Mouse (Mus musculus): Measurements from ENCODE around the gene Ddx4. TPM values are rescaled to one million over a fixed set of nuclear protein-coding genes. Genes with fewer than 3 reads are reported as not detected.
"Not testable (repeated sequence)": the region's sequence is repeated elsewhere in the genome, so short reads cannot be mapped to it uniquely, and the experiment has no call there.

Ddx4 gene
- polyA plus RNA-seq, 1 experiment from 2014 or later = 0.79 TPM

DNA sequence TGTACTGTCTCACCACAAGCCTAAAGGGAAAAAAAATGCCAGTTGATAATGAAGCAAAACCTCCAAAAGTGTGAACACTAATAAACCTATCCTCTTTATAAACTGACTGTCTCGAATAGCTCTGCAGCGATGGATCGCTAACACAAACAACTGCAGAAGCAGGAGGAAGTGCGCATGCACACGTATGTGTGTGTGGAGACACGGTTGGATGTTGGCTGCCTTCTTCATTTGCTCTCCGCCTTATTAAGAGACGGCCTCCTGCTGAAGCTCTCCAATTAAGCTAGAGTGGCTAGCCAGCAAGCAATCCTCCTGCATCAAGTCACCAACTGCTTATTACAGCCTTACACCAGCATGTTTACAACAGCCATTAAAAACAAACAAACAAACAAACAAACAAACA is 70.0 kb downstream of the Ddx4 start:
- Histone ChIP-seq H3K27me3 (ENCODE audit: control insufficient read depth, insufficient read depth, low read length) (no peaks in the 10 kb centered on the region), H3K9me3 (ENCODE audit: control insufficient read depth, low read length) (no peaks in the 10 kb centered on the region), H3K27ac (ENCODE audit: low read depth, low read length) (no peak overlapping the region), H3K4me1 (ENCODE audit: control insufficient read depth, insufficient read depth, low read length) (no peaks in the 10 kb centered on the region), H3K4me3 (ENCODE audit: low read depth, low read length) (no peak overlapping the region), H3K4me2 (no peak overlapping the region), H3K36me3 (ENCODE audit: control insufficient read depth, insufficient read depth, low read length) (no peaks in the 10 kb centered on the region), H3K9ac (ENCODE audit: low read length) (no peak overlapping the region)
- DNase-seq (ENCODE audit: low spot score, missing footprints) (no peak), ATAC-seq (ENCODE audit: low FRiP score) (no peak)
- 91% methylated on average over 8 of the region's 8 CpGs for WGBS

DNA sequence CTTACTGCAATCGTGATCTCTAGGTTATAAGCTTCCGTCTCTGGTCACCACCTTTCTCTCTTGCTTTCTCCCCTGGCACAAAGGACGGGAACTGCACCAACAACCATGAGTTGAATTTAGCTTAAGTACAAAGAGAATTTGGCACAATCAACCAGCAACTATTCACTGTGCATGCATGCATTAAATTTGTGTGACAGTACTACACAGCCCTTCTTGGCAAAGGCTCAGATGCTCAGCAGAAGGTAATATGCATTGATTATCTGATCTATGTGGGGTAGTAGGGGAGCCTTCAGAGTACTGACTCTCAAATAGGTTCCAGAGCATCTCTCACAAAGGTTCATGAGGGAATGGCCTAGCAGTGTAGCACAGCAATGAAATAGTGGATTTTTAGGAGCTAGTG is 70.5 kb downstream of the Ddx4 start:
- Histone ChIP-seq H3K27me3 (ENCODE audit: control insufficient read depth, insufficient read depth, low read length) (no peaks in the 10 kb centered on the region), H3K9ac (ENCODE audit: low read length) (no peak overlapping the region), H3K36me3 (ENCODE audit: control insufficient read depth, insufficient read depth, low read length) (no peaks in the 10 kb centered on the region), H3K4me2 (no peak overlapping the region), H3K4me3 (ENCODE audit: low read depth, low read length) (no peak overlapping the region), H3K27ac (ENCODE audit: low read depth, low read length) (no peak overlapping the region), H3K9me3 (ENCODE audit: control insufficient read depth, low read length) (no peaks in the 10 kb centered on the region), H3K4me1 (ENCODE audit: control insufficient read depth, insufficient read depth, low read length) (no peaks in the 10 kb centered on the region)
- ATAC-seq (ENCODE audit: low FRiP score) (no peak), DNase-seq (ENCODE audit: low spot score, missing footprints) (no peak)
- 91% methylated on average over 3 of the region's 3 CpGs for WGBS

GRCm38 (mm10) chr13:112580590-112581320 is 71.5 kb downstream of the Ddx4 start:
- no peaks in the 10 kb centered on the region for H3K36me3 ChIP-seq (ENCODE audit: control insufficient read depth, insufficient read depth, low read length)
- H3K4me3 ChIP-seq (ENCODE audit: low read depth, low read length) = no peak overlapping the region
- 42% methylated on average over 11 of the region's 11 CpGs for WGBS
- DNase-seq (ENCODE audit: low spot score, missing footprints) = no peak
- no peak overlapping the region for H3K27ac ChIP-seq (ENCODE audit: low read depth, low read length)
- no peaks in the 10 kb centered on the region for H3K27me3 ChIP-seq (ENCODE audit: control insufficient read depth, insufficient read depth, low read length)
- no peaks in the 10 kb centered on the region for H3K4me1 ChIP-seq (ENCODE audit: control insufficient read depth, insufficient read depth, low read length)
- H3K4me2 ChIP-seq = no peak overlapping the region
- ATAC-seq (ENCODE audit: low FRiP score) = no peak
- no peaks in the 10 kb centered on the region for H3K9me3 ChIP-seq (ENCODE audit: control insufficient read depth, low read length)
- H3K9ac ChIP-seq (ENCODE audit: low read length) = no peak overlapping the region

GRCm38 (mm10) chr13:112578041-112578440 is 74.2 kb downstream of the Ddx4 start:
- H3K4me1 ChIP-seq (ENCODE audit: control insufficient read depth, insufficient read depth, low read length); H3K27ac ChIP-seq (ENCODE audit: low read depth, low read length); H3K27me3 ChIP-seq (ENCODE audit: control insufficient read depth, insufficient read depth, low read length); ATAC-seq (ENCODE audit: low FRiP score); H3K9me3 ChIP-seq (ENCODE audit: control insufficient read depth, low read length); H3K4me2 ChIP-seq; DNase-seq (ENCODE audit: low spot score, missing footprints); H3K4me3 ChIP-seq (ENCODE audit: low read depth, low read length); H3K9ac ChIP-seq (ENCODE audit: low read length); H3K36me3 ChIP-seq (ENCODE audit: control insufficient read depth, insufficient read depth, low read length): not testable (repeated sequence)
- 69% methylated on average over 11 of the region's 11 CpGs for WGBS

- H3K4me1 ChIP-seq (ENCODE audit: control insufficient read depth, insufficient read depth, low read length) = no peaks in the 10 kb centered on the region
- no peak overlapping the region for H3K9ac ChIP-seq (ENCODE audit: low read length)
- no peak overlapping the region for H3K4me2 ChIP-seq
- DNase-seq (ENCODE audit: low spot score, missing footprints) (no peak), ATAC-seq (ENCODE audit: low FRiP score) (no peak)
- H3K27ac ChIP-seq (ENCODE audit: low read depth, low read length) = no peak overlapping the region
- H3K27me3 ChIP-seq (ENCODE audit: control insufficient read depth, insufficient read depth, low read length) = no peaks in the 10 kb centered on the region
- no peaks in the 10 kb centered on the region for H3K36me3 ChIP-seq (ENCODE audit: control insufficient read depth, insufficient read depth, low read length)
- no peak overlapping the region for H3K4me3 ChIP-seq (ENCODE audit: low read depth, low read length)
- H3K9me3 ChIP-seq (ENCODE audit: control insufficient read depth, low read length) = no peaks in the 10 kb centered on the region
Measured at GRCm38 (mm10) chr13:112573800-112574199, 78.5 kb downstream of the Ddx4 start.

DNA sequence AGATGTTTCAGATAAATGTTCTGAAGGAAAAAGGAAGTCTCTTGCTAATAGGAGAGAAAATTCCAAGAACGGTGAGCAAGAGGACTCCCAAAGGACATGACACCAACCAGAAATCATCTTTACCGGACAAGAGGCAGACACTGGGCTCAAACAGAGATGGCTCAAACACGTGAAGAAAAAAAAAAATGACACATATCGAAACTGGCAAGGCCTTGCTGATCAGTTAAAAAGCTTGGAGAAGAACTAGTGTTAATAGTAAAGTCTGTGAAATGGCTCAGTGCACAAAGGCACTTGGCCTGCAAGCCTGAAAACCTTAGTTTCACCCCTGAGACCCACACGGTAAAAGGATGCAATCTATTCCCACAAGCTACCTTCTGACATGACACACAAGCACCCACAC is 81.5 kb downstream of the Ddx4 start:
- Histone ChIP-seq H3K9ac (ENCODE audit: low read length) (no peak overlapping the region), H3K4me1 (ENCODE audit: control insufficient read depth, insufficient read depth, low read length) (no peaks in the 10 kb centered on the region), H3K4me3 (ENCODE audit: low read depth, low read length) (no peak overlapping the region), H3K27me3 (ENCODE audit: control insufficient read depth, insufficient read depth, low read length) (no peaks in the 10 kb centered on the region), H3K9me3 (ENCODE audit: control insufficient read depth, low read length) (no peaks in the 10 kb centered on the region), H3K36me3 (ENCODE audit: control insufficient read depth, insufficient read depth, low read length) (no peaks in the 10 kb centered on the region), H3K4me2 (no peak overlapping the region), H3K27ac (ENCODE audit: low read depth, low read length) (no peak overlapping the region)
- ATAC-seq (ENCODE audit: low FRiP score) = no peak
- 84% methylated on average over 5 of the region's 5 CpGs for WGBS
- DNase-seq (ENCODE audit: low spot score, missing footprints) = no peak

GRCm38 (mm10) chr13:112569606-112570005 is 82.7 kb downstream of the Ddx4 start:
- Histone ChIP-seq H3K9me3 (ENCODE audit: control insufficient read depth, low read length) (no peaks in the 10 kb centered on the region), H3K27ac (ENCODE audit: low read depth, low read length) (no peak overlapping the region), H3K36me3 (ENCODE audit: control insufficient read depth, insufficient read depth, low read length) (no peaks in the 10 kb centered on the region), H3K4me3 (ENCODE audit: low read depth, low read length) (no peak overlapping the region), H3K4me2 (no peak overlapping the region), H3K27me3 (ENCODE audit: control insufficient read depth, insufficient read depth, low read length) (no peaks in the 10 kb centered on the region), H3K9ac (ENCODE audit: low read length) (no peak overlapping the region), H3K4me1 (ENCODE audit: control insufficient read depth, insufficient read depth, low read length) (no peaks in the 10 kb centered on the region)
- DNase-seq (ENCODE audit: low spot score, missing footprints) = no peak
- 66% methylated on average over 4 of the region's 4 CpGs for WGBS
- no peak for ATAC-seq (ENCODE audit: low FRiP score)

DNA sequence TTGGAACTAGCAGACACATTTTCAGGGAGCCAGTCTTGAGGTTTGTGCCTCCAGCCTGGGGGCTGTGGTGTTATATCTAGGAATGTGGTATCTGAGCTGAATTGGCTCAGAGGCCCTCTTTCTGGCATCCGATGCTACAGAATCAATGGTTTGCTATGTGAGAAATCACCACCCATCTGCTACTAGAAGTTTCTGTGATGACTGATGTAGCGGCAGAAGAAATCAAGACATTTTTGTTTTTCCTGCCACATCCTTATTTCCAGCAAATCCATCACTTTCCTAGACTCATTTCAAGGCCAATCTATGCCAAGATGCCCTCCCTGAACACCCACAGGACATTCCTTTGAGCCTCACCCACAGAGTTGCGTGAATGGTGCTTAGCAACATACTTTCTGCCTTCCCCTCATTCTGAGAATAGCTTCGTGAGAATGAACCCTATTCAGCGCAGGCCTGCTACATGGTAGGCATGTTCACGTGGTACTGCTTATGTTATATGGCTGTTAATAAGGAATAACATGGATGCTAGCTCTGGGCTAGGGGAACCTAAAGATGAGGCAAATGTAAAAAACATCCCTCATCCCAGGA is 91.6 kb downstream of the Ddx4 start:
- H3K4me3 ChIP-seq (ENCODE audit: low read depth, low read length) = no peak overlapping the region
- no peak overlapping the region for H3K9ac ChIP-seq (ENCODE audit: low read length)
- ATAC-seq (ENCODE audit: low FRiP score) (no peak), DNase-seq (ENCODE audit: low spot score, missing footprints) (no peak)
- no peaks in the 10 kb centered on the region for H3K27me3 ChIP-seq (ENCODE audit: control insufficient read depth, insufficient read depth, low read length)
- no peak overlapping the region for H3K4me2 ChIP-seq
- no peaks in the 10 kb centered on the region for H3K9me3 ChIP-seq (ENCODE audit: control insufficient read depth, low read length)
- 89% methylated on average over 6 of the region's 6 CpGs for WGBS
- H3K4me1 ChIP-seq (ENCODE audit: control insufficient read depth, insufficient read depth, low read length) = no peaks in the 10 kb centered on the region
- H3K27ac ChIP-seq (ENCODE audit: low read depth, low read length) = no peak overlapping the region
- no peaks in the 10 kb centered on the region for H3K36me3 ChIP-seq (ENCODE audit: control insufficient read depth, insufficient read depth, low read length)

DNA sequence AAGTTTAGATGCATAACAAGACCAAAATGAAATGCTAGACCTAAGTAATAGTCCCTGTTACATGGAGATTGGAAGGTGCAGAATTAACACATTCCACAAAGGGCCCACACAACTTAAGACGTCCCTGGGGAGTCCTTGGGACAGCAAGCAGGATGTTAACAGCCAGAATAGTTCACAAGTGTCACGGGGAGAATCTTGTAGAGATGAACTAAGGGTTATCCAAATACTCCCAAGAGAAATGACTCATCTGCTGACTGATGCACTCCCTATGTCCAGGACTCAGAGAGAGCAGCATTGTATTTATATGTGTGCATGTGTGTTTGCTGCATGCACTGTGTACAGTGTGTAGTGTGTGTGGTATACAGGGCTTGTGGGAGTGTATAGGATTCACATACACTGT is 95.8 kb downstream of the Ddx4 start:
- 54% methylated on average over 2 of the region's 2 CpGs for WGBS
- ATAC-seq (ENCODE audit: low FRiP score) (no peak), DNase-seq (ENCODE audit: low spot score, missing footprints) (no peak)
- H3K4me3 ChIP-seq (ENCODE audit: low read depth, low read length) = no peak overlapping the region
- no peak overlapping the region for H3K27ac ChIP-seq (ENCODE audit: low read depth, low read length)
- no peaks in the 10 kb centered on the region for H3K27me3 ChIP-seq (ENCODE audit: control insufficient read depth, insufficient read depth, low read length)
- no peaks in the 10 kb centered on the region for H3K9me3 ChIP-seq (ENCODE audit: control insufficient read depth, low read length)
- no peaks in the 10 kb centered on the region for H3K36me3 ChIP-seq (ENCODE audit: control insufficient read depth, insufficient read depth, low read length)
- no peak overlapping the region for H3K4me2 ChIP-seq
- H3K9ac ChIP-seq (ENCODE audit: low read length) = no peak overlapping the region
- H3K4me1 ChIP-seq (ENCODE audit: control insufficient read depth, insufficient read depth, low read length) = no peaks in the 10 kb centered on the region
